Mouse (Mus musculus) liver, adult 2 months (tissue): ENCODE data around the gene Tango6. TPM values are rescaled to one million over a fixed set of nuclear protein-coding genes. Genes with fewer than 3 reads are reported as not detected.

Source experiments
- DNase-seq: peaks from one replicate; pipeline ENCODE4 v3.0.0-alpha.2; 2011; ENCODE audit warnings: low read depth, low spot score; ENCODE audit errors: extremely low read depth
- H3K27ac ChIP-seq: fragments of 200-500 bp; replicated peaks from 2 replicates; pipeline ENCODE4 v1.5.1; 2012; ENCODE audit warnings: low read depth, mild to moderate bottlenecking, control low read depth, inconsistent platforms, low read length; ENCODE audit not compliant: insufficient read depth
- H3K27me3 ChIP-seq: fragments of 200-500 bp; 2 replicates; pipeline ENCODE4 v1.6.1; 2012; ENCODE audit warnings: mild to moderate bottlenecking, moderate library complexity, low read length, inconsistent platforms; ENCODE audit not compliant: control insufficient read depth, insufficient read depth
- H3K36me3 ChIP-seq: fragments of 200-500 bp; 2 replicates; pipeline ENCODE4 v1.6.1; 2012; ENCODE audit warnings: low read length, inconsistent platforms; ENCODE audit not compliant: control insufficient read depth, insufficient read depth
- H3K4me1 ChIP-seq: fragments of 200-500 bp; 2 replicates; pipeline ENCODE4 v1.6.1; 2011; ENCODE audit warnings: low read length; ENCODE audit not compliant: control insufficient read depth, insufficient read depth
- H3K4me3 ChIP-seq: fragments of 200-500 bp; 2 replicates; pipeline ENCODE4 v1.5.1; 2011; ENCODE audit warnings: low read depth, mild to moderate bottlenecking, control low read depth, low read length, moderate library complexity; ENCODE audit not compliant: insufficient read depth
- H3K79me2 ChIP-seq: fragments of 200-500 bp; 2 replicates; pipeline ENCODE4 v1.6.1; 2012; ENCODE audit warnings: inconsistent platforms, mild to moderate bottlenecking, low read length, moderate library complexity; ENCODE audit not compliant: control insufficient read depth, insufficient read depth
- H3K9ac ChIP-seq: fragments of 200-500 bp; 2 replicates; pipeline ENCODE4 v1.6.1; 2012; ENCODE audit warnings: low read depth, mild to moderate bottlenecking, control low read depth, inconsistent platforms, low read length
- CTCF ChIP-seq: fragments of 200-500 bp; IDR thresholded peaks from 2 replicates; pipeline ENCODE4 v1.5.1; 2011; ENCODE audit warnings: low read depth, low read length, control low read depth
- POLR2A ChIP-seq: fragments of 200-500 bp; IDR thresholded peaks from 2 replicates; pipeline ENCODE4 v1.6.1; 2011; ENCODE audit warnings: low read length, control low read depth; ENCODE audit not compliant: insufficient read depth; ENCODE audit errors: extremely low read depth
- WGBS: fragments of 180-500 bp; shearing (Covaris S2); methylation state at CpG from one replicate; pipeline ENCODE4 v1.1.7; 2018; 5-methylcytosine and 5-hydroxymethylcytosine counted together
- polyA plus RNA-seq: library from polyadenylated mRNA; depleted of rRNA; stranded (reverse); fragments of >200 nt; gene quantifications from 2 replicates; pipeline ENCODE4 v1.2.3, GENCODE M21; 2012
- total RNA-seq: library from RNA; depleted of rRNA; stranded (reverse); fragments of >200 nt; gene quantifications from 2 replicates; pipeline ENCODE4 v1.2.3, GENCODE M21; 2014

Gene Tango6
- total and polyA plus RNA-seq, 2 experiments, result 2.1 to 4.0 TPM

DNA sequence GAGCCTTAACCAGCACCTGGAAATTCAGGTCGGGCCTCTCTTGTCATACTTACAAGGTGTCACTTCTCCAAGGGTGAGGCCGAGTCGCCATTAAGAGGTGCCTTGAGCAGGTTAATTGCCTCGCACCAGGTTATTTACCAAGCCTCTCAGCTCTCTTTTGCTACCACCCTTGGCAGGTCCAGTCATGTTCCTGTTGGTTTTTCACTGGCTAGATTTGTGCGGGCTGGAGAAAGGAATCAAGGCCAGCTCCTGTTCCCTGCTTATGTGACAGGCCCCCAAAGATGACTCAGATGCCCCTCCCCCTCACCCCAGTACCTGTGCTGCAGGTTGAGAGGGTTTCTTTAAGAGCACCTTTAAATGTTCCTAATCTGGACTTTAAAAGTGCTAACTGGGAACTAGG lies 36.1 kb upstream of the Tango6 start:
- Histone ChIP-seq H3K36me3 (0 out of 2 replicates have a peak, but pooled peaks cover 4% of the 10 kb centered on the region), H3K4me3 (no peak overlapping the region), H3K27ac (no peak overlapping the region), H3K9ac (no peak overlapping the region), H3K27me3 (no peaks in the 10 kb centered on the region), H3K79me2 (no peaks in the 10 kb centered on the region), H3K4me1 (peaks cover 2% of the 10 kb centered on the region; the same call in 1 of the 2 replicates)
- WGBS, result 70% methylated on average over 5 of the region's 5 CpGs
- no peak for TF ChIP-seq CTCF
- TF ChIP-seq POLR2A, result no peak
- DNase-seq, result no peak

DNA sequence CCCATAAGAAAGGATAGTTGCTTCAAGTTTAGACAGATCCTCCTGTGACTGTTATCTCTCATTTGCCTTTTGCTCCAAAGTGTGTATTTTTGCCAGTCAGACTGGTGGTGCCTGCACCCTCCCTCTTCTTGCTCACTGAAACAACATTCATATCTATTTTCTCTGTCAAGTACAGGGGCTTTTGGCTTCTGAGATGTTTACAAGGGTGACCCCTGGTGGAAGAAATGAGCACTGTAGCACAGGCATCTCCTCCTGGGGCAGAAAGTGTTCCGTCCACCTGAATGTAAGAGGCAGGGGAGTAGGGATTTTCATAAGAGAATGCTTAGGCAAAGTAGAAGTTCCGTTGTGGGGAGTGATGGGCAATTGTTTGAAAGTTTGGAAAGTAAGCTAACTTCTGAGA lies 35.5 kb upstream of the Tango6 start:
- TF ChIP-seq POLR2A (no peak), CTCF (peak; percentile 53)
- Histone ChIP-seq H3K79me2 (no peaks in the 10 kb centered on the region), H3K4me3 (no peak overlapping the region), H3K4me1 (no peaks in the 10 kb centered on the region), H3K9ac (no peak overlapping the region), H3K36me3 (0 out of 2 replicates have a peak, but pooled peaks cover 4% of the 10 kb centered on the region), H3K27ac (no peak overlapping the region), H3K27me3 (no peaks in the 10 kb centered on the region)
- 39% methylated on average over 2 of the region's 2 CpGs for WGBS
- peak; percentile 46 for DNase-seq

DNA sequence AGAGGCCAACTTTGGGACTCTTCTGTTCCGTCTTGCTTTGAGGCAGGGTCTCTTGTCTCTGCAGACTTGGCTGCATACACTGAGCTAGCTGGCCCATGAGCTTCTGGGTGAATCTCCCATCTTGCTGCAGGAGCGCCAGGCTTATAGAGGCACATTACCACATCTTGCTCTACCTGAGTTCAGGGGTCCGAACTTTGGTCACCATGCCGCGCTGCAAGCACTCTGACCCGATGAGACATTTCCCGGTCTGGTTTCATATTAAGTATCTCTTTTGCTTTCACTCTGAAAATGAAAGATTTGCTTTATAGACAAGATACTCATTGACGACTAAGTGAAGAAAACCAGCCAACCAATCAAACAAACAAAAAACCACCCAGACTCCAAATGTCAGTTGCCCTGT lies 34.4 kb upstream of the Tango6 start:
- 52% methylated on average over 8 of the region's 8 CpGs for WGBS
- no peaks in the 10 kb centered on the region for H3K27me3 ChIP-seq
- no peak for DNase-seq
- no peaks in the 10 kb centered on the region for H3K4me1 ChIP-seq
- H3K27ac ChIP-seq, result no peak overlapping the region
- H3K9ac ChIP-seq, result no peak overlapping the region
- 0 out of 2 replicates have a peak, but pooled peaks cover 4% of the 10 kb centered on the region for H3K36me3 ChIP-seq
- H3K79me2 ChIP-seq, result no peaks in the 10 kb centered on the region
- H3K4me3 ChIP-seq, result no peak overlapping the region
- no peak for TF ChIP-seq POLR2A
- TF ChIP-seq CTCF, result no peak

DNA sequence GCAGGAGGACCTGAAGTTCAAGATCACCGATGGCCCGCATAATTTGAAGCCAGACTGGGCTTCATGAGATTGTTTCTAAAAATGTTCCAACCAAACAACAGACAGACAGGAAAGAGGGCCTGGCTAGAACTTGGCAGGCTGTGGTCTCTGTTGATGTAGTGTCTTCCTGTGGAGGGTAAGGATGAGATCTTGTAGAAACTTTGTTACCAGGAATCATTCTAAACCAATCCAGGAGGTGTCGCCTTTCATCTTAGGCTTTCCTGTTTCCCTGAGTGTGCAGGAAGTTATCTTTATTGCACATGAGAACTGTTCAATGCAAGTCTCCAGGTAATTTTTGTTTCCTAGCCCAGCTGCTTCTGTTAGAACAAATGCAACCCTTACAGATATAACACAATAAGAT lies 30.9 kb upstream of the Tango6 start:
- no peaks in the 10 kb centered on the region for H3K4me1 ChIP-seq
- no peak for DNase-seq
- no peak overlapping the region for H3K4me3 ChIP-seq
- WGBS, result 81% methylated on average over 3 of the region's 3 CpGs
- no peaks in the 10 kb centered on the region for H3K79me2 ChIP-seq
- no peak overlapping the region for H3K9ac ChIP-seq
- no peak overlapping the region for H3K27ac ChIP-seq
- no peak for TF ChIP-seq POLR2A
- TF ChIP-seq CTCF, result no peak
- peaks cover 5% of the 10 kb centered on the region for H3K36me3 ChIP-seq
- no peaks in the 10 kb centered on the region for H3K27me3 ChIP-seq

DNA sequence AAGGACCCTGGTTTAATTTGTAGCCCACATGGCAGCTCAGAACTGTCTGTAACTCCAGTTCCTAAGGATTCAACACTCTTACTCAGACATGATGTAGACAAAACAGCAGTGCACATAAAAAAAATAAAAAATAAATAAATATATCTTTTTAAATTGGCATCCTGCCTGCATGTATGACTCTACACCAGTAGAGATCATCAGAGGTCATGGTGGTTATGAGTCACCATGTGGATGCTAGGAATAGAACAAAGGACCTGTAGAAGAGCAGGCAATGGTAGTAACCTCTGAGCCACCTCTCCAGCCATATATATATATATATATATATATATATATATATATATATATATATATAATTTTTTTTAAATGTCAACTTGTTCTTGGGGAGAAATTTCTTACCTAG lies 26.8 kb upstream of the Tango6 start:
- H3K27me3 ChIP-seq, result no peaks in the 10 kb centered on the region
- no peak overlapping the region for H3K9ac ChIP-seq
- H3K4me3 ChIP-seq, result no peak overlapping the region
- H3K27ac ChIP-seq, result no peak overlapping the region
- TF ChIP-seq POLR2A (no peak), CTCF (no peak)
- H3K79me2 ChIP-seq, result no peaks in the 10 kb centered on the region
- H3K36me3 ChIP-seq, result peaks cover 6% of the 10 kb centered on the region
- DNase-seq, result no peak
- H3K4me1 ChIP-seq, result no peaks in the 10 kb centered on the region

DNA sequence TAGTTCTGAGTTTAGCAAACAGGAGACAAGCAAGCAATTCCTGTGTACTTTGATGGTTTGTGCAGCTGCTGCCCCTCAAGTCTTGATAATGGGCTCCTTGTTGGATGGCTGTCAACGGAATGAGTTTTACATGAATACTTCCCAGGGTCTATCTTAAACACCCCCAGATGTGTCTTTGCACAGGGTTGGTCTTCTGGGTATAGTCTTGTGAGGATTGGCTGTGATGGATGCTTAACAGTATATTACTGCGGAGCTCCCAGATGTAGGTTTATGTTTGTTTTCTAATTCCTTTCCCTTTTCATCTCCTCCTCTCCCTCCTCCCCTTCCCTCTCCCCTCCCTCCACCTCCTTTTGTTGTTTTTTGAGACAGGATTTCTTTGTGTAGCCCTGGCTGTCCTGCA lies 10.1 kb upstream of the Tango6 start:
- H3K79me2 ChIP-seq, result no peaks in the 10 kb centered on the region
- no peak overlapping the region for H3K27ac ChIP-seq
- peaks cover 2% of the 10 kb centered on the region; the same call in 1 of the 2 replicates for H3K36me3 ChIP-seq
- H3K9ac ChIP-seq, result no peak overlapping the region
- TF ChIP-seq POLR2A (no peak), CTCF (no peak)
- no peak overlapping the region for H3K4me3 ChIP-seq
- H3K27me3 ChIP-seq, result no peaks in the 10 kb centered on the region
- H3K4me1 ChIP-seq, result no peaks in the 10 kb centered on the region
- 71% methylated on average over 2 of the region's 2 CpGs for WGBS
- no peak for DNase-seq
